Mouse (Mus musculus) cerebellum, postnatal 36 days (tissue): ENCODE data around the gene Neurod2.

Experiments
- DNase-seq, 2 experiments: peaks; one replicate each; pipeline ENCODE4 v3.0.0; 2021 to 2022; ENCODE audit warnings: mixed read lengths in 2 of 2

Gene Neurod2

DNA sequence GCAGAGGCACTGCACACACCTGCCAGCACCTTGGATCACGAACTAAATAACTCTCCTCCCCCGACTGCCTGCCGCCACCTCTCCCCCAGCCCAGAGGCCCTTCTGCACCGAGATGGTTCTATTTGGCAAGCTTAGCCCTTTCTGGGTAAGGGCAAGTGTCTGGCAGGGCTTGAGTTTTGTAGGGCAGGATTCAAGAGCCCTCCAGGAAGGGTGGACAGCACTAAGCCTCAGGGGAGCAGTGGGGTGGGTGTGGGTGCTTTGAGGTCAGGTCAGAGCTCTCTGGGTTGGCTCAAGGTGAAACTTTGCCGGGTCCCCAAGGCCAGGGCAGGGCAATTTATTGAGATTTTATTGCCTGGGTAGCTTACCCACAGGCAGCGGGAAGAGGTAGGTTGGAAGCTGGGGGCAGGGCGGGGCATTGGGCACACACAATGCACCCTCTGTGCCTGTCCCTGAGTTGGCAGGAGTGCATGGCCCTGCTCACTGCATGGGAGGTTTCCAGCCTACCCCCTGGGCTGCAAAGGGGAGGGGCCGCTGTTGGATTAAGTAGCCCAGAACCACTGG lies 24.3 kb upstream of the Neurod2 start:
- DNase-seq: no peak

DNA sequence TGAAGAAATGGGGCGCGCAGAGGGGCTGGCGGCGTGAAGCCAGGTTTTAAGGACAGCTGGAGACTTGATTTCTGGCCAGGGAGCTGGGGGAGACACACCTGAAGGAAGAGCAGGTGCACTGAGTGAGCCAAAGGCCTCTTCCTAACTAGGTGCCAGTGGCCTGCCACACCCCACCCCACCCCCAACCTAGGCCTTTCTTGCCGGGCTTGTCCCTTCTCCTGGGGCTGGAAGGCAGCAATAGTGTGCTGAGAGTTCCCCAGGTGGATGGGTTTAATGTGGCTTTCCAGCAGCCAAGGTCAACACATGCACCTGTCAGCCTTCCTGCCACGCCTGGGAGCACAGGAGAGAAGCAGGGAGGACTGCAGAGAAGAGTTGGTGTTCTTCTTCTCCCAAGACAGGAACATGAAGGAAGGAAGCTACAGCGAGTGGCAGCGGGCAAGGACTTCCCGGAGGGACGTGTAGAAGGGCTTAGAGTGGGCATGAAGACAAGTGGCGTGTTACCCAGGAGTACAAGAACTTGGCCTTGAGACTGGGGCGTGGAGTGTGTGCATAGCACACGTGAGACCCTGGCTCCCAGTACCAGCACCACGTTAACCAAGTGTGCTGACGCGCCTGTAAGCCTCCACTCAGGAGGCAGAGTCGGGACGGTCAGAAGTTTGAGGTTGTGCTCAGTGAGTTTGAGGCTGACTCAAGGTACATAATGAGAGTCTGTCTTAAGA lies 23.0 kb upstream of the Neurod2 start:
- no peak for DNase-seq

DNA sequence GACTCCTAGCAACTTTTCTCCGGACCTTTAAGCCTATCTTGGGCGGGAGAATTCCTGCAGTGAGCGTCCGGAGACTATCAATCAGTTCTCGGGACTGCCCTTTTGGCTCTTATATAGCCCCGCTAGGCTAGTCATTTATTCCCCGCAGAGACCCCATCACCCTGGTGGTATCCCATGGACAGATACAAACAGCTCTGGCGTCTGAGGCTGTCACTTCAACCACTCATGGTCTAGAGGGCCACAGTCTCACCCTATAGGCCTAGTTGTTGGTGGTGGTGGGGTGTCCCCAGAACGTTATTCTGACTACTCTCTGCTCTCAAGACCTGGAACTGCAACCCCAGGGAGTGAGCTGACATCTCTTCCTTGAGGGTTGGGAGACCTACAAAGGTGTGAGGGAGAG lies 19.9 kb upstream of the Neurod2 start:
- DNase-seq: no peak

DNA sequence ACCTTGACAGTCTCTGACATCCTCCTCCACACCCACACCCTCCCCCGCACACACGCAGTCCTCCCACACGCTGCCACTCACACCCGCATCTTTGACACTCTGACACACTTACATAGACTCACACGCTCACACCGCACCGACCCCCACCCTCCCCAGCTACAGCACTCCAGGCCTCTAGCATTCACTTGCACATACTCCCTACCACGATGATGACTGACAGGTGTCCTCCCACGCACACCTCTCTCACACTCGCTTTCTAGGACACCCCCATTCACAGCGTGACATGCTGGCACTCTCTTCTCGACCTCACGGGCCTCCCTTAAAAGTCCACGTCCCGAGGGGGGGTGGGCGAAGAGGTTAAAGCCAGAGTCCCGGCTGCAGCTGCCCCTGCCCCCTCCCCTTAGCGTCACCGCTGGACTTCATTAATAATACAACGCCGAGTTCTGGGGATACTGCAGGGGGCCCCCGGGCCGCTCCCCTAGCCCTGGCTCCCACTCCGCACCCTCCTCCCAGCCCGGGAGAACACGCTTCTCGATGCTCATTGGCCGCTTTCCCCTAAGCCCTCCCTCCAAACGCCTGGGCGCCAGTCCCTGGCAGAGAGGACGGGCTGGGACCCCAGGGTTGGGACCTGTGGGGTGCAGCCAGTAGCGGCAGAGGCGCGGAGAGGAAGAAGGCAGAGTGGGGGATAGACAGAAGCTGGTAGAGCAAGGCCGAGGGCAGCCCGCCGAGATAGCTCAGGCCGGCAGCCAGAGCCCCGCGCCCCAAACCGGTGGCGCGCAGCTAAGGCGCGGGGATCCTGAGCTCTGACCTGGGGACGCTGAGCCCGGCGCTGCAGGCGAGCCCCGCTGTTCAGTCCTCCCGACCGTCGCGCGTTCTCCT lies 18.9 kb upstream of the Neurod2 start, which contains the start of gene Ppp1r1b:
Gene Ppp1r1b (plus strand): TSS at position 322 of the 879 bp plus-strand sequence.
- peak; percentile 72 to 76 for DNase-seq

DNA sequence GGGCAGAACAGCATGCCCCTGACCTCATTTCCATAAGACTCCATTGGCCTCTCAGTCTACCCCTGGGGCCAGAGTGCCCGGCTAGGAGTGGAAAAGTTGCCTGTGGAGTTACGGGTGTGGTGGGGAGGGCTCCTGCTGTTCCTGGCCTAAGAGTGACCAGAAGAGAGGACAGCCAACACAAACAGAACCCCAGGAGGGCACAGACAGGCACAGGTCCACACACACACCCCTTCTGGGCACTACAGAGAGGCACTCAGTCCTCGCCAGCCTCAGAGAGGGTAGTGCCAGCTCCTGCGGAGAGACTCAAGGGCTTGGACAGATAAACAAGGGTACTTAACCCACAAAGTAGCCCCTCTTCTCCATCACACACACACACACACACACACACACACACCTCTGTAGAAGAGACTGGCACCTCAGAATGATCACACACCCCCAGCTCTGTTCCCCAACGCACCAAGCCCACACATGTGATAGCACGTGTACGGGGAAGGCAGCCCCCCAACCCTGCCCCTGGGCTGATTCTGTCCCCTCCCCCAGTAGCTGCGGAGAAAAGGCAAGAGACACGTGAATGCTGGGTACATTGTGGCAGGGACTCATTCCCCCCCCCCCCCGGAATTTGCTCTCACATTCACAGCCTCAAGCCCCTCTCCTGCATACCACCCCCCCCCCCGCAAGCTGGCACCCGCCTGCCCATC lies 18.1 kb upstream of the Neurod2 start:
- peak in 1 of 2 experiments; percentile 43 for DNase-seq

DNA sequence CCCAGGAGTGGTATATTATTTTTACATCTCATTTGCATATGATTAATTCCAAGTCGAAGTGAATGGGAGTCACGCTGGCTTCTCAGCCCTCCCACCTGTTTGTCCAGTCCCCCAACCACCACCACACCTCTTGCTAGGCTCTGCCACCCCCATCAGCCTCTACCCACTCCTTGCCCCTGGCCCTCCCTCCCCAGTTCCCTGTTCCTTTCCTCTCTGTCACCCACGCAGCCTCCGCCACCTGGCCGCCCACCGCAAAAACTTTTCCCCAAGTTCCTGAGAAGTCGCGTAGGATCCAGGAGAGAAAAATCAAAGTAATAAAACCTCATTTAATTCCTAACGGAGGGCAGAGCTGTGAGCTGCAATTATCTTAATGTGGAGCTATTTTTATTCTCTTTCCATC lies 16.7 kb upstream of the Neurod2 start:
- no peak for DNase-seq

DNA sequence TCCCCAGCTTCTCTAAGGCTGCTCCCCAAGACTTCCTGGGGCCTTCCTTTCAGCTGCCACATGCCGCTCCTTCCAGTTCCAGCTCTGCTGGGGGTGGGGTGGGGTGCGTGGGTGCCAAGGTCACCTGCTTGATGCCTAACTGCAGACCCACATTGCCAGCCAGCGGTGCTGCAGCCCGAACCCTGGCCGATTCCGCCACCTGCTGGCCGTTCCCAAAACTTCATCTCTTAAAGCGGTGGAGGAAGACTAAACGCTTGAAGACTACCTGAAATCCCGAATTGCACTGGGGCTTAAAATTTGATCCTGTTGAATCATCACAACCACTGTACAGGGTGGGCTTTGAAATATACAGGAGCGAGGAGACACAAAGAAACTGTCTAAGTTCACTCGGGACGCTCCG lies 15.8 kb upstream of the Neurod2 start:
- peak; percentile 91 to 94 for DNase-seq

DNA sequence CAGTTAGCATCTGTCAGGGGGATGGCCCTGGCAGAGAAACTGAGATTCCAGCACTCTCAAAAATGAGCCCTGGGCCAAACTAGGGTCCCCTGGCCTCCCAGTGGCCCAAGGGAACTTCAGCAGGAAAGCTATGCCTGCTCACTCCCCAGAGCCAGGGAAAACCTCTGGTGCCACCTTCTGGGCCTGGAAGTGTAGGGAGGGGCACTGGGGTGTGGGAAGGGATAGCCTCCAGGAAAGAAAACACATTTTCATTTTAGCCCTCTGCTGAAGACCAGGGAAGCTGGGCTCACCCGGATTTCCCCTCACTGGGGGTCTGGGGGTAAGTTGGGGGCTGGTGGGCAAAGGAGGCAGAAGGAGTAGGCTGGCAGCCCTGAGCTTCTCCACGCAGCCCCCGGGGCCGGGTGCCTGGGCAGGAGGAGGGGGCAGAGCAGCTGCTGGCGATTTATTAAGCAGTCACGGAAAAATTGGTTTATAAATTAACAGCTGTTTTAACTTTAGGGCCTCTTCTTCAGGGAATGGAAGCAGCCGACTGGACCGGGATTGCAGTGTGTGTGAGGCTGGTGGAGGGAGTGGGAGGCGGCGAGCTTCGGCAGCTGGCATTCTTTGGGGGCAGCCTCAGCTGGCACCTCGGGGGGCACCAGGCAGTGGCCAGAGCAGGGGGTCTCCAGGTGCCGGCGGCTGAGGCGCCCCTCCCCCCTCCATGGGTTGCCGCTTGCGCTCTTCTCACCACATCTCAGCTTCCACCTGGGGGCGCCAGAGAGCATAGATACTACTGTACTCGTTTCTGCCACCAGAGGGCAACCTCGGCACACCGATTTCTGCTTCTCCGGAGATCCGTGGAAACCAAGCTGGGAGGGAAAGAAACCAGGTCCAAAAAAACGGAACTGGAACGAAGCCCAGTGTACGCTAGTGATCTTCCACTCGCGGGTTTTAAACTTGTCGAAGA lies 12.8 kb upstream of the Neurod2 start:
- DNase-seq: peak; percentile 96 to 100

DNA sequence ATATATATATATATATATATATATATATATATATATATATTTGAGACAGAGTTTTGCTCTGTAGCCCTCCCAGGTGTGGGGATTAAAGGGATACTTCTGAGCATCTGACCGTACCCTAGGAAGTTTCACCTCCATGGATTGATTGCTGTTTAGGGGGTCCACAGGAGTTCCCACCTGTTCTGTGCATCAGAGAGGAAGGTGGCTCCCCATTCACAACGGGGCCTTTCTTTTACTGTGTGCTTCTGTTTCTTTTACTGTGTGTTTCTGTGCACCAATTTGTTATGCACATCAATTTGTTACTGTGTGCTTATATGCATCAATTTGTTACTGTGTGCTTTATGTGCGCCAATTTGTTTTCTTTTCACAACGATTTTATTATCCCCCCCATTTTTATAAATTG lies 11.7 kb upstream of the Neurod2 start:
- DNase-seq: no peak

DNA sequence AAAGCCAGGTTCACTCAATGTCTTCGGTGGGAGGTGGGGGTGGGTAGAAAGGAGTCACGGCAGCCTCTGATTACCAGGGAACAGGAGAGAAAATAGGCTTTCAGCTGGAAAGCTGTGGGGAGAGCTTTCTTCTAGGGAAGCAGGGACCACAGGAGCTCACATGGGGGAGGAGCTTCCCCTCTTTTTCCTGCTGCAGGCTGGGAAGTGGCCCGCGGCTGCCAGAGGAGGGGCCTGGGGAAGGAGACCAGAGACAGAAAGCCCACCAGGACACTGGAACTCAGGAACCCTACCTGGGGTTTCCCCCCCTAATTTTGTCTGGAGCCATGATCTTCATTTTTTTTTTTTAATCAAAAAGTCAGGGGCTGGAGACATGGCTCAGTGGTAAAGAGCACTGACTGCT lies 11.1 kb upstream of the Neurod2 start:
- no peak for DNase-seq

DNA sequence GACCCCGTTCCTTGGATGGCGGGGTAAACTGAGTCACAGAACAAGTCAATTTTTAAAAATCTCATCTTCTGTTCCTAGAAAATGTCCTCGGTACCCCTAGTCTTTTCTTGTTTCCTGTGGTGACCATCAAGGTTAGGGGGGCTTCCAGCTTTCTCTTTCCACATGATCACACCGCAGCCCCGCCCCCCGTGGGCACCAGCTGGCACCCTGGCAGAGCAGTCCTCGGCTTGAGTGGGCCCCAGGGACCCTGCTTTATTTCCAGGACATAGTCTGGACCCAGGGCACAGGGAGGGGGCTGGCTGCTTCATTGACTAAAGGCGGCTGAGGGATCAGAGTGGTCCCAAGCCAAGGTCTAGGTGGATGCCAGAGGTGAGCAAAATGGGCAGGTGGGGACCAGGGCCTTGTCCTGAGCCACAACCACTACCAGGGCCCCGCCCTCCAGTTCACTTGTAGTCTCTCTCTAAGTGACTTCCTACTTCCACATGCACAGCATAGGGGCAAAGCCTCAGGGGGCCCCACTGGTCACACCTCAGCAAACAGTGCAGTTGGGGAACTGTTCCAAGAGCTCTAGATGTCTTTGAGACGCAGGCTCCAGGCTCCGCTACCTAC lies 10.3 kb upstream of the Neurod2 start:
- DNase-seq: no peak

DNA sequence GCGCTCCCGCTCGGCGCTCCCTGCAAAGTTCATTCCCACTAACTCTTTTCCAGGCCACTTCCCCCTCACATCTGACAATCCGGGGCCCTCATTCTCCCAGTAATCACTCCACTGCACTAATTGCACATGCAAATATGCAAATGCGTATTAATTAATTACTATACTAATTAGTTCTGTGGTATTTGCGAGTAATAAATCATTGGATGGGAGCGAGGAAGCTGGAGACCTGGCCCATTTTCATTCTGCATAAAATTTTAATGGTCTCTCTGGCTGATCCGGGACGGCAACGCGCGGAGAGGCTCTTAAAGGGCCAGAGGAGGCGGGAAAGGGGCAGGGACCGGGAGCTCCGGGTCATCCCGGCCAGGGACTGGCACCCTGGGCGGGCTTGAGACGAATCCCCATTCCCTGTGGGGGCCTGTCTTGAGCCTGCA lies 9.6 kb upstream of the Neurod2 start:
- peak; percentile 55 to 66 for DNase-seq

DNA sequence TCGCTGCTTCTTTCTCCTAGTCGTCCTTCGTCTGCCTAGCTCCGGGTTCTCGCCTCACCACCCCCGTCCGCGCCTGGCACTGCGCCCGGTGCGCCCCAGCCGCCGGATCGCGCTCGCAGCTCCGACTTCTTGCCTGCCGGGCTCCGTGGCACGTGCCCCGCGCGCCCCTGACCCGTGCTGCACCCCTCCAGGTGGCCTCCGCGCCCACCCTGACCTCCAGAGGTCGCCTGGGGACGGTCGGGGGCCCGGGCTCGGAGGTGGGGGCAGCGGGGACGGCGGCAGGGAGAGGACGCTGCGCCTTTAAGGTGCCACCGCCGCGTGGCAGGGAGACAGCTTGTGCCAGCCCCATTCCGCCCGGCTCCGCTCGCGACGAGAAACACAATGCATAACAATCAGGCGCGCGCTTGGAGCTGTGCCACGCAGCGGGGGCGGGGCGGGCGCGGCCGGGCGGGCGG lies 9.1 kb upstream of the Neurod2 start:
- peak; percentile 85 to 86 for DNase-seq

DNA sequence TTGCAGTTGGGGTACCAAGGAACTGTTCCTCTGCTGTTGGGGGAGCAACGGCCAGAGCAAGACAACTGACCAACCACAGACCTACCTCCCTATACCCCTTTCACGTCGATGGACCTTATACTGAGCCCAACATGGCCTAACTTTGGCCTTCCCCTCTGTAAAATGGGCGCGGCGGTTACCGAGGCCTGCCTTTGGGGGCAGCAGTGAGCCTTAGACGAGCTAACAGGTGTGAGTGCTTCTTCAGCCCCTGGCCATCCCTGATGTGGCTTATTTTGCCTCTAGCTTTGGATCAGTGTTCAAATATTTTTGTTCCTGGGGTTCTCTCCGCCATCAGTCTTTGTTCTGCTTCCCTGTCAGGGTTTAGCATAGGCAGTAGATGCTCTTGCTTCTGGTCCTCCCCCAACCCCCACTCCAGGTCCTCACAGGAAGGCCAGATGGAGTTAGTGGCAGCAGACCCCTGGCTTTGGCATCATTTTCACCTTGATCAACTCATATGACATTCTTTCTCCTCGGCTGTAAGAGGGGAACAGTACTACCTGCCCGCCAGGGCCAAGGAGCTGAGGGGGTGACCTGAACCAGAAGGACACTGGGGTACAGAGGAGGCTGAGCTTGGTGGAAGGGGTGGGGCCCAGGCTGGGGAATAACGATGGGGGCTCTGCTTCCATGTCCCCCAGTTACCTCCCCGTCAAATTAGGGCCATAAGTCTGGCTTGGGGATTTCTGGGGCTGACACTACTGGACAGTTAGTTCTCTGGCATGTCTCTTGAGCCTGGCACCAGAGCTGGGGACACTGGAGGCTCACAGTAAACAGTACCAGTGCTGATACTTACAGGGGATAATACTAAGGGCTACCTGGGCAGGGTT lies 7.0 kb upstream of the Neurod2 start:
- DNase-seq: peak; percentile 50 to 52

DNA sequence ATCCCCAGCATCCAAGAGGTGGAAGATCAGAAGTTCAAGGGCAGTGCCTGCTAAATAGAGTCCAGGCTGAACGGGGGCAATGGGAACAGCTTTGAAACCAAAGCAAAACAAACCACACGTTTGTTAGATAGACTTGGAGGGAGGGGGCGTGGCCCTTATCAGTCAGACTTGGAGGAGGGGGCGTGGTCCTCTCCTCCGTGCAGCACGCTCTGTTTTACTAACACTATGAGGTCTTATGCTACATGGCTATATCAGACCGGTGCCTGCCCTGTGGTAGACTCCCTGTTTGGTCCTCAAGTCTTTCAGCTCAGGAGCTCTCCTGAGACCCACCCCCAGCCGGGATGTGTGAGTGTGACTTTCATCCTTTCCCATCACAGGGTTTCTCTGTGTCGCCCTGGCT lies 5.8 kb upstream of the Neurod2 start:
- DNase-seq: no peak

DNA sequence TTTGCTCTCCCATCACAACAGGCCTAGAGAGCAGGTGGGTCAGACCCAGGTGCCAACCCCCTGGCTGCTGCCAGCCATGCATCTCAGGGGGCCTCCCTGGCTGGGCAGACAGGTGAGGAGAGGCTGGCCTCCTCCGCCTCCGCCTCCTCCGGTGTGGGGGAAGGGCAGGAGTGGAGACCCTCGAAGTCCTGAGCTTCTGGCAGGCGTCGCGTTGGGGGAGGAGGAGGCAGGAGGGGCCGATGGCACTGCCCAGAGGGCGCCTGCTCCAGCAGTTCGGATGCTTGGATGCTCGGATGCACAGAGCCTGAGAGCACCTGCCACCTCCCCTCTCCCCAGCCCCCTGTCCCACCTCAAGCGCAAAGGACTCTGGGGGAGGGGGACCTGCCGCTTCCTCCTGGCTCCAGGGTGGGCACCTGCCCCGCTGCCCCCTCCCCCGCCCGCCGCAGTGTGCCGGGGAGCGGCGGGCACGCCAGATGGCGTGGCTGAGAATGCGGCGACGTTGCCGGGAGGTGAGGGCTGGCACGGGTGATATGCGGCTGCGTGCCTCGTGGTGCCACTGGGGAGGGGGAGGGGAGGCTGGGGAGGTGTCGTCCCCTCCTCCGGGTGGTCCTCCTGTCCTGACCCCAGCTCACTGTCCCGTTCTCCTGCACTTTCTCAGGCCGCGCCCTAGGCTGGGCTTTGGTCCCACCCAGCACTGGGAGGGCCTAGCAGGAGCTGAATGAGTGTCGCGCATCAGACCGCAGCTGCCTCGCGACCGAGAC lies 4.7 kb upstream of the Neurod2 start:
- peak; percentile 76 to 79 for DNase-seq

DNA sequence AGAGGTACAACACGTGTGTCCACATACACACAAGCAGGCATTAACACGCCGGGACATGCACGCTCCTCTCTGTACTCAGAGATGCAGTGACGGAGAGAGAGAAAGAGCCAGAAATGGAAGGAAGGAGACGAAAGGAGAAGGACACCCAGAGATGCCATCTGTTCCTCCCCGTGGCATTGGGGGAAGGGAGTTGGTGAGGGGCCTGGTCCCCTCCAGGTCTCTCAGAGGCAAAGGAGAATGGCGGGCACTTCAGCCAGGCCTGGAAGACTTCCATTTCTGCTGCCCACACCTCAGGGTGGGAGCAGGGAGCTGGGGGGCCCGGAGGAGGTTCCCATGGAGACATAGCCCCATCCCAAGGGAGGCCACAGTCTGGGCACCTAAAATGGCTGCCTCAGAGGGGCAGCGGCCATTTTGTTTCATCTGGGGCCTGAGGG lies 3.8 kb upstream of the Neurod2 start:
- DNase-seq: peak; percentile 66 to 74

DNA sequence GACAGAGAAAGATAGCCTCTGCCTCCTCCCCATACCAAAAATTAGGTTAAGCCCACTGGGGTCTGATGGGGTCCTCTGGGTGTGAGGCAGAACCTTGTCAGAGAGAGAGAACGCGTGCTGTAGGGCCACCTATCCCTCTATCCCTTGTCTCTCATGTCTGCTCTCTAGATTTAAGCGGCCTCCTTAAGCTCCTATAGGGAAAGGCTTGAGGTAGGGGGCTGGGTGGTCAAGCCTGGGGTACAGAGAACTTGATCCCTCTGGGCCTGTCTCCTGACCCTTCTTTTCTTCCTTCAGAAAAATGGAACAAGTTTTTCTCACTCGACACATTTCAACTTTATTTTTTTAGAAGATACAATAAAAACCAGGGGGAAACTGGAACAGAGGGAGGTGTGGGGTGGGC lies 3.4 kb upstream of the Neurod2 start:
- no peak for DNase-seq

DNA sequence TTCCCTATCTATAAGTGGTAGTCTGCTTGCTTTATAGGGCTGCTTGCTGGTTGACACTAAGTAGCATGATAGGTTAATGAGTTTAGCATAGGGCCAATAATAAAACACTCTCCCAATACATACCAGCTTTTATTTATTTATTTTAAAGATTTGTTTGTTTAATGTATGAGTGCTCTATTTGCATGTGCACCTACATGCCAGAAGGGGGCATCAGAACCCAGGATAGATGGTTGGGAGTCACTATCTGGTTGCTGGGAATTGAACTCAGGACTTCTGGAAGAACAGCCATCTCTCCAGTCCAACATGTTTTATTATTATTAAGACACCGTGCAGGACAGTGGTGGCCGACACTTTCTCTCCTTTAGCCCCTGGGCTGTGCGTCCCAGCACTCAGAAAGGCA lies 2.7 kb upstream of the Neurod2 start:
- no peak for DNase-seq
